Mouse (Mus musculus): ENCODE results near the gene Gli2.
A peak's percentile ranks its signal among the peaks of the same experiment; 100 is the strongest.

The Gli2 gene

DNA sequence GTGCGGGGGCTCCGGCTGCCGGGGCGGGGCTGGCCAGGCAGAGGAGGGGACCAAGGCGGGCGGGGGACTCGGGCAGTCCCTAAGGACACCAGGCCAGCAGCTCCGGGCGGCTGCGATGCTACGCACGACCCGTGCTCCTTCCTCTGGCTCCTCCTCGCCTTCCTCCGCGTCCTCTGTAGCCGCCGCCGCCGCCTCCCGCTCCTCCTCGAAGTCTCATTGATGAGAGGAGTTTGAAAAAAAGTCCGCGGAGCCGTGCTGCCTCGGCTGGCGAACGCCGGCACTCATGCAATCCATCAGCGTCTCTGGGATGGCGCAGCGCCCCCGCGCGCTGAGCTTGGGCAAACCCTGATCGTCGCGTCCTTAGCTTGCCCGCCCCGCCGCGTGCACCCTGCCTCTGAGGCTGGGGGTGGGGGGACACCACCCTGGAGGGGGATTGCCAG is at the start of gene Gli2:
Gene Gli2, minus strand, starts transcription at position 218 of the 440 bp plus-strand sequence.
- no peak for DNase-seq

DNA sequence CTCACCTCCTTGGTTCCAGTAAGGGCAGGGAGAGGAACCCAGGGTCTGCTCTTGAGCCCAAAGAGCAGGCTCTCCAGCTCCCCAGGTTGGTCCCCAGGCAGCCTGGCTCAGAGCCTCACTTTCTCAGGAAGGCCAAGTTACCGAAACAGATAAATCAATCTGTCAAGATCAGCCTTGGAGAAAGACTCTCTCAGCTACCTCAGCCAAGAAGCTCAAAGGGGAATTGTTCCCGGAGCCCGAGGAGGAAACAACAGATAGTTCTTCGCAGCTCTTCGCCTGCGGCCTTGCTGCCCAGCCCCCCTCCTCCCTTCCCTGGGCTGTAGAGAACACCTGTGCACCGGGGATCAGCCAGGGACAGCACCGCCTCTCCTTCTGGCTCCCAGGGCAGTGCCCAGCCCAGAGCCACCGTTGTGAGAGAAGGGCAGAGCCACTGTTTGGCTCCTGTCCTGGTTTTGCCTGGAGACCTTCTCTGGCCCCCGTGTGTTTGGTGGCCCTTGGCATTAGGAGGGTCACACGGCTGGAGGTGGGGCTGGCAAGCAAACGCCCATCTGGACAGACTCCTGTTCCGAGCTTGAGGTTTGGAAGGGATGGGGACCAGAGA is 44.6 kb upstream of the Gli2 start:
- DNase-seq, result no peak

DNA sequence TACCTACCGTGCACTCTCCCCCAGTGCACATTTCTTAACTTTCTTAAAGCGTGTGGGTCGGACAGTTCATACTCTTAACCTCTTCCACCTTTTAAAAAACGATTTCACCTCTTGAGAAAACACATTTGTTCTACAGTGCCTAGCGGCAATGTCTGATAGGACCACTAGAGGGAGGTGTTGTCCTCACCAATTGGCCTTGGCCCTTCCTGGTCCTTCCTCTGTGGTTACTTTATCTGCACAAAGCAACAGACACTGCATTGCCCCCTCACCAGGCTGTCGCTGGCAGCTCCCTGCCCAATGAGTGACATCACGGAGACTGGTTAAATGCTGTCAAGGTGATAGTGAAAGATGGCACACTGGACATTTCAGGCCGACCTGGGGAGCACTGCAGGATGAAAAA is 40.3 kb upstream of the Gli2 start:
- peak; percentile 7 to 15 for DNase-seq

DNA sequence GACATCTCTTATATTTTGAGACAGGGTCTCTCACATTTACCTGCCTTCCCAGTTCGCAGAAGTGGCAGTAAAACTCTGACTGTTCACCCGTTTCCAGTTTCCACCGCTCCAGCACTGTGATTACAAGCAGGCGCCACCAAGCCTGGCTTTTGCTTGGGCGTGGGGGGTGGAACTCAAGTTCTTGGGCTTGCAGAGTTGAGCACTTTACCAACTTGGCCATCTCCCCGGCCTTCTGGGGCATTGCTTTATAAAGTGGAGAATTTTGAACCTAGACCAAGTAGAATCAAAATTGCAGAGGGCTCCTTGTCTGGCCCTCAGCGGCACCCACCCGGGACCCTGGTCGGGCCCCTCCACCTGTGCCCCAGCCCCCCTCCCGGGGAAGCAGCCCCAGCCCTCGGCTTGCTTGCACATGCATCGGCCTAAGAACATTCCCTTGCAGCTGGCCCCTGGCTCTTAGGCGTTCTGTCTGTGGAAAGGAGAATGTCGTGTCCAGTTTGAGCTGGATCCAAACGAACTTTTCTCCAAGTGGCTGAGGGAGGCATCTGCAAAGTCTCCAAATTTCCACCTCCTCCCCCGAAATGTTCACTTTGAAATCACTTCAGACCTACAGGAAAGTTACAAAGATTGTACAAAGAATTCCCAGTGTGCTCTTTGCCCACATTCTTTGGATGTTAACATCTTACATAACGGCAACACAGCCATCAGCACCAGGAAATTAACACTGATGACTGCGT is 36.6 kb upstream of the Gli2 start:
- DNase-seq, result no peak

DNA sequence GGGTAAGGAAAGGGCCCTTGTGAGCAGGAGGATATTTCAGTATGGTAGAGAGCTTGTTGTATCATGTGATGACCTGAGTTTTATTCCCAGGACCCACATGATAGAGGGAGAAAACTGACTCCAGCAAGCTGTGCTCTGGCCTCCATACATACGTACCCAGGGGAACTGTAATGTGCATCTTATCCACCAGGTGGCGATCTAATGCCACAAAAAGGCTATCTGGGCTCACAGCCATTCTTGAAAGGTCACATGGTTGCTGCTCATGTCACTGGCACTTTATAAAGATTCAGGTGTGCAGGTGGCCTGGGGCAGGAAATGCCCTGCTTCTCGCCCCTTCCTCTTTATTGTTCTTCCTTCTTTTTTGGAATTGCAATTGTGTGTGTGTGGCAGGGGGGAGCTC is 34.1 kb upstream of the Gli2 start:
- peak; percentile 48 to 52 for DNase-seq

DNA sequence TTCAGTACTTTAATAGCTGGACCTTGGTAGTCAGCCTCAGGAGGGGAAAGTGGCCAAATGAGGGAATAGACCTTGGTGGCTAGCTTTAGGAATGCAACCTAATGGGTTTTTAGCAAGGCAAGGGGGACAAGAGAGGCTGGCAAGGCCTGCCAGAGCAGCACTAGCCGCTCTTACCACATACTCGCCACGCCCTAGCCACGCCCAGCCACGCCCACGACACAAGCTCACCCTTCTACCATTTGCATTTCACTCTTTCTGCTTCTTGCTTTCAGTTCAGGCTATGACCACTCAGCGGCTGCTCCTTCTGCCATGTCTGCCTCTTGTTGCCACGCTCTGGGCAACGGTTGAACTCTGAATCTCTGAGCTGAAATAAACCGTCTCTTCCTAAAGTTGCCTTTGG is 32.4 kb upstream of the Gli2 start:
- DNase-seq, result no peak

DNA sequence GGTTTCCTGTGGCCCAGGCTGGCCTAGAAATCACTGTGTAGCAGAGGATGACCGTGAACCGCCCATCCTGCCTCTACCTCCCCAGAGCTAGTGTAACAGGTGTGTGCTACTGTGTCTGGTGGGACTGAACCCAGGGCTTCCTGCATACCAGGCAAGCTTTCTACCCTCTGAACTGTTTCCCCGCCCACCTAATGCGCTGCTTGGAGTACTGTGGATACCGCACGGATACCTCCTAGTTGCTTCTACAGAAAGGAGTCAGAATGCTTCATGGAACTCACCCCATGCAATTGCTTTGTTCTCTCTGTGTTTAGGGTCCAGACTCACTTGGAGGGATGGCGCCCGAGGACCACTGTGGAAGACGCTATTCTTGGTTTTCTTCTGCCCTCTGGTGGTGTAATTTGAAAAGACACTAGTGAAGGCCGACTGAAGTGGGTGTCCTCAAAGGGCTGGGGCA is 30.1 kb upstream of the Gli2 start:
- DNase-seq, result no peak

DNA sequence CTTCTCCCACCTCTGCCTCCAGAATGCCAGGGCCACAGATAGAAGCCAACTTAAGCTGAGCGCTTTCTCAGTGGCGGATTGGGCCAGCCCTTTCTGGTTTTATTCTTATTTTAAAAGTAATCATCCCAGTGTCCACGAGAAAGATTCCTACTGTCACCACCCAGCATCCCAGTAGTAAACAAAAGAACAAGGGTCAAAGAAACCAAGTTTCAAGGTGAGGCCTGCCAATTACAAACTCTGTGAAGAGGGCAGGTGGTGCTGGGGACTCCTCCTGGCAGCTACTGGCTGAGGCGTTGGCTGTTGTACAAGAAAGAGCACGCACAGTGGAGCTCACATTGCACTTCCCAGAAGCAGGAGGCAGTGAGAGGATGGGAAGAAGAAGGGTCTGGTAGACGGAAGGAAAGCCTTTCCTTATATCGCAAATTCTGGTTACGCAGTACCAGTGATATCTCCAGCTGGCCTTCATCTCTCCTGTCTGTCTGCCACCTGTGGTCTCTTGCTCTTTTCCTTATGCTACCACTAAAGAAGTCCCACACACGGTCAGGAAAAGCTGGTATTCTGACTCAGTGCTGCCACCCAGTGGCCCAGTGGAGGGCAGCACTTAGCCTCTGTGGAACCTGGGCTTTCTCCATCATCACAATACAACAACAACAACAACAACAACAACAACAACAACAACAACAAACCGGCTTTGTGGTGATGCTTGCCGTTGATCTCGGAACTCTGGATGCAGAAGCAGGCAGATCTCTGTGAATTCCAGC is 29.0 kb upstream of the Gli2 start:
- DNase-seq, result peak; percentile 5 to 10

DNA sequence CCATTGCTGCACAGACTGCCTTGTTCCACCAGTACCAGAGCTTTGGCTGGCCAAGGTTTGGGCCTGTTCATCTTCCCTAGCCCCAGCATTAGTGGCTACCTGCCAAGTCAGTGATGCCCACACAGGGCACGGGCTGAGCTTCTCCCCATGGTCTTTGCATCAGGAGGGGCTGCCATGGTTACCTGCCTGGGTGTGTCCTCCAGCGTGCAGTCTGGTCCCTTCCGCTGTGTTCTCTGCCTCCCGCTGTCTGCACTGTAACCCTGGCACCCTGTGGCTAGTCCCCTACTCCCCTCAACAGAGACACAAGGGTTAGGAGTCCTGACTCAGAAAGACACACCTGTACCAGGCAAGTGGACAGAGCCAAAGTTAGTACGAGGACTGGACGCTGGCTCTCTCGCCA is 24.5 kb upstream of the Gli2 start:
- no peak for DNase-seq

DNA sequence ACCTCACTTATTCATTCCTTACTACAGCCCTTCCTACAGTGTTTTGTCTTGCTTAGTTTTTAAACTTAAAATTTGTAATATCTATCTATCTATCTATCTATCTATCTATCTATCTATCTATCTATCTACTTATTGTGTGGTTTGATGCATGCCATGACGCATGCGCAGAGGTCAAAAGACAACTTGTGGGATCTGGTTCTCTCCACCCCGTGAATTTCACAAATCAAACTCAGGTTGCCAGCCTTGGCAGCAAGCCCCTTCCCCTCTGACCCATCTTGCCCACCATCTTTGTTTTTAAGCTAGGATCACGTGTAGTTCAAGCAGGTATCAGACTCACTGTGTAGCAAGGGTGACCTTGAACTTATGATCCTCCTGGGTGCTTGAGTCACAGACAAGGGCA is 22.9 kb upstream of the Gli2 start:
- DNase-seq, result no peak

DNA sequence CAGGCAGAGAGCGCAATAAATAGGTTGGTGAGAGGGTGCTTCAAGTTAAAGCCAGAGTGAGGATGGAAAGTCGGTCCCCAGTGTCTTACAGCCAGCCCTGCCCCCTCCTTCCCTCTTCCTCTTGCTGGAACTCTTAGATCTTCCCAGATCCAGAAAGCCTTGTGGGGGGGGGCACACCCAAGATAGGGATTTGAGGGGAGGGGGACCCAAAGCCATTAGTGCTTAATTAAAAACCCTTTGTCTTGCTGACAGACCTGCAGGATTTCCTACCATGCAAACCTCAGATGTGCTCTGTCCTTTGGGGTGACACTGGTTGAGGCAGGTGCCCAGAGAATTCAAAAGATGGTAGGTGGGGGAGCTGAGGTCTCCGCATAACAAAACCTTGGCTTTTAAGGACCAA is 22.5 kb upstream of the Gli2 start:
- no peak for DNase-seq

DNA sequence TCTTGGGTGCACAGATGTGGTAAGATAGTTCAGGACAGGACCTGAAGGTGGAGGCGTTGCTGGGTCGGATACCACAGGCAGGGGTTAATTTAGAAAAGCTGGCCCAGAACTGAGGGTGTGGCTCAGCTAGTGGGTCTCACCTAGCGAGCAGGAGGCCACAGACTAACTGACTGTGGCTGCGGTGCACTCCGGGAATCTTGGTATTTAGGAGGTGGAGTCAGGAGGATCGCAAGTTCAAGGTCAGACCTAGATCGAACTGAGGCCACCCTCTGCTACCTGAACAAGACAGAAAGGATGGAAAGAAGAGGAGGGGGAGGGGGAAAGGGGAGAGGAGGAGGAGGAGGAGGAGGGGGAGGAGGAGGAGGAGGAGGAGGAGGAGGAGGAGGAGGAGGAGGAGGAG is 22.1 kb upstream of the Gli2 start:
- no peak for DNase-seq

DNA sequence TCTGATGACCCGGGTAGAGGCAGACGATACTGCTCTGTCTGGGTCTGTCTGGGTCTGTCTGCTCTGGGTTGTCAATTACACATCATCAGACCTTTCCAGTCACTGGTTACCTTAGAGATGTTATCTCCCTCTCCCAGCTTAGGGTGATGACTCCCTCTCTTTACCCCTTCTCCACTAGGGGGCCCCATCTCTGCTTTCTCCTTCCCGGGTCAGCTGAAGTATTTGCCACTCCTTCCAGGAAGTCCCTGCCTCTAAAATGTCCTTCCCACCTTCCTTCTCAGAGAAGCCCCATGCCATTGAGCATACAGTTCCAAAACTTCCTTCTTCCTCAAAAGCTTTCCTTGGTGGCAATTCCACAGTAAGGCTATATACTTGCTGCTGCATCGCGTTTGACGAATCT is 21.5 kb upstream of the Gli2 start:
- DNase-seq, result no peak

DNA sequence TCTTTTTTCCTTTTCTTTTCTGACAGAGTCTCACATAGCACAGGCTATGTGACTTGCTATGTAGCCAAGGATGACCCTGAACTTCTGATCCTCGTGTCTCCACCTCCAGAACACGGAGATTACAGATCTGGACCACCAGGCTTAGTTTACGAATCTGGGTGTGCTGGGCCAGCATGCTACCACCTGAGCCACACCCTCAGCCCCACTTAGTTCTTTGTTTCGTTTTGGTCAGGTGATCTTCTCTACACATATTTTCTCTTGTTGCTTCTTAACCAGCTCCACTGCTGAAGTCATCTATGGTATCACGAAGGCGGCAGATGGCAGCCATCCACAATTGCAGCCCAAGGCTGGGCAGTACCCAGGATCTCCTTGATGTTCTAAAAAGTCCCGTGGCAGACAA is 20.5 kb upstream of the Gli2 start:
- no peak for DNase-seq

DNA sequence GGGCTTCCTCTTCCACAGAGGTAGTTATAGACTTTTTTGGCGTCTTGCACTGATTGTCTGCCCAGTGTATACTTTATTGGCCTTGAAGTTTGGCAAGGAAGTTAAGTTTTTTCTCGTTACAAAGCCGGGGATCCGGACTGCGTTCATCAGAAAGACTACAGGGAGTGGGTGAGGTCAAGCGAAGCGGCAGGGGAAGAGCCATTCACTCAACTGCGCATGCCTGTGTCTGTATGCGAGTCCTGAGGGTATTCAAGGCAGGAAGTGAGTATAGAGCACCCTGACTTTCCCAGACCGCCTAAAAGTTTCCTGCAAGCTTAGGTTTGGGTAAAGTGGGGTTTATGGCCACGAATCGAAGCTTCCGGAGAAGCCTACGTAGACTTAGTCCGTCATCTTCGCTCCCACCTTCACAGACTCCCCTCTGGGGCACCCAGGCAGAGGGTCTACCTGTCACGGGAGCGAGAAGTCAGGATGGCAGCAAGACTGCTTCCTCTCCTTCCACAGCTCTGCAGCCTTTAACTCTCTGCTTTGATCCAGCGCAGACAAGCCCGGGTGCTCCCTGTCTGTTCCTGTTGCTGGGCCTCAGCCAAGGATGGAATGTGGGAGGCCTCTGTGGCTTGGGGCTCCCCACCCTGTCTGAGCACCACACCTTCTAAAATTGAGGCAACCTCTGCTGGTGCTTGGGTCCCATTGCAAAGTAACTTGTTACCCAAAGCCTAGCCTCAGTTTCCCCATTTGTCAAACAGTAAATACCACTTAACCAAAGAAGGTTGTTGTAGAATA is 11.7 kb upstream of the Gli2 start:
- DNase-seq, result no peak

DNA sequence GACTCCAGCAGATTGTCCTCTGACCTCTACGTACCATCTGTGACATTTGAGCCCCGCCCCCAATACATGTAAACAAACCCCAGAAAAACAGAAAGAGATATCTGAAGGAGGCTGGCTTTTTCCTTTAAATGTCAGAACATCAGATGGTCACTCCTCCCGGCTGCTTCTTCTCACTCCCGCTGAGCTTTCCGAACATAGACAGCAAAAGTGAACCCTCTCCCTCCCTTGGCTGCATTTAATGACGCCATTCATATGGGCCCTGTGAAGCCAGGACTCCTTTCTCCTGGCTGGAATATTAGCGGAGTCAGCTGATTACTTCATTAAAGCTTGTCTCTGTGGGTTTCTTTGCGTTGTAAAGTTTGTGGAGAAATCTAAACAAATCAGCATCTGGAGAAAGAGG is 3.1 kb upstream of the Gli2 start:
- DNase-seq, result no peak

DNA sequence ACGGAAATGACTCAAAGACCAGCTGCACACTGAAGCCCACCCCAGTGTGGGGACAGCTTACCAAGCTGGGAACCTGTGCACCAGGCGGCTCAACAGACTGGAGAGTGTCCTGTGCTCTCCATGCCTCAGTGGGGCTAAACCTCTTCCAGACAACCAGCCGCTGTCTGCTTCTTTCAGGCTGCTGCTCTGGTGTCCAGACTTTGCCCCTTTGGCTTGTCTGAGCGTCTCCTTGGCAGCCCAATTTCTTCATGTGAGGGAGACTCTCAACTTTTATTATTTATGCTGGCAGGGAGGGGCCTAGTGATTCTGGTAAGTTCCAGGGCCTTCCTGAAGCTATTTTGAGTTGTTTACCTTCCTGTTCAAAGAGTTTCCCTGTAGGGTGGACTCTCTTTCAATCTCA is 2.4 kb upstream of the Gli2 start:
- no peak for DNase-seq

DNA sequence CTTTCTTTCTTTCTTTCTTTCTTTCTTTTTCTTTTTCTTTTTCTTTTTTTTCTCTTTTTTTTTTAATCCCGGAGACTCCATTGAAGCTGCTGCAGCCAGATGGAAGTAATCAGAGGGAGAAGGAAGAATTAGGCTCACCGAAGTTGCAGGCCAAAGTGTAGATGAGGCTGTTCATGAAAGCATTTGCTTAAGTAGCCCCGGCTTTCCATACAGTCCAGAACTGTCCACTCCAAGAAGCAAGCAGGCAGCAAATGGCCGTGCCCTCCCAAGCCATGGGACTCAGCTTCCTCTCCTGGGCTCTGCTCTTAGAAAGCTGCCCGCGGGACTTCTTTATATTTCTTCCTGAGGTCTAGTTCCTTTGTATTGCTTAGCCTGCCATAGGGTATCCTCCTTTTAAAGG is 1.0 kb upstream of the Gli2 start:
- DNase-seq, result no peak

DNA sequence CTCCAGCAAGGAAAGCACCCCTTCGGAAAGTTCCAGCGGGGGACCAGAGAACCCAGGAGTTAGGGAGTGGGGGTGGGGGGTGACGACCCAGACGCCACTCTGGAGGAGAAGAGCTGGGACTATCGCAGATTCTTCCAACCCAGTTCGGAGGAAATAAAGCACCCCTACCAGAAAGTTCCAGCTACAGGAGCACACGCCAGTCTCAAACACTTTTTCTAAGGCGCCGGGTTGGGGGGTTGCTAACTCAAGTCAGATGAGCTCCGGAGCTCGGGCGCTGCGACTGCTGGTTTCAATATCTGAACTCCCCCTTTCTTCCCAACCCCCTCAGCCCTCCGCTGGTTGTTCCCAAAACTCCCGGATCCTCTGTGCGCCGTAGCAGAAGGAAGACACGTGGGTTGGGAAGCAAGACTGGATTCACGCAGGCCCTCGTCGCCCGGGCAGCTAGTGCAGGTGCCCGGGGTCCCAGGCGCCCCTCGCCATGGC is 494 bp upstream of the Gli2 start:
- DNase-seq, result no peak

DNA sequence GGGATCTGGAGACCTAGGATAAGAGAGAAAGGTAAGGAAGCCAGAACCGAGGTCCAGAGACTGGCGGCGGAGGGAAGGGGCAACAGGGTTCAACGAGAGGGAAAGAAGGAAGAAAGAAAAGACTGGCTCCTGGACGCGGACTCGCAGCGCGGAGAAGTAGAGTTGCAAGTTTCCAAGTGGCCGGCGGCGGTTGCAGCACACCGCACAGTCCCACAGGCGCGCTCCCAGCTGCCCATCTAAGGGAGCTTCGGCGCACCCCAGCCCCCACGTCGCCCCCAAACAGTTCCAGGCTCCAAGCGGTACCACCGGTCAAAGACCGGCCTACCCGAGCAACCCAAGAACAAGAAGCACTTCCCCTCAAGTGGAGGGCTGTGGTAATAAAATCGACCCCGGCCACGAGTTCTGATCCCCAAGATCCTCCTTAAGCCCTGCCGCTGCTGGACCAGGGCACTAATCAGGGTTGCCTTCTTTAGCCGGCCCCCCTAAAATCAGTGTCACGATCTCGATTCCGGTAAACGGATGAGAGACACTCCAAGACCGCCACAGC is 715 bp downstream of the Gli2 start:
- DNase-seq, result no peak

DNA sequence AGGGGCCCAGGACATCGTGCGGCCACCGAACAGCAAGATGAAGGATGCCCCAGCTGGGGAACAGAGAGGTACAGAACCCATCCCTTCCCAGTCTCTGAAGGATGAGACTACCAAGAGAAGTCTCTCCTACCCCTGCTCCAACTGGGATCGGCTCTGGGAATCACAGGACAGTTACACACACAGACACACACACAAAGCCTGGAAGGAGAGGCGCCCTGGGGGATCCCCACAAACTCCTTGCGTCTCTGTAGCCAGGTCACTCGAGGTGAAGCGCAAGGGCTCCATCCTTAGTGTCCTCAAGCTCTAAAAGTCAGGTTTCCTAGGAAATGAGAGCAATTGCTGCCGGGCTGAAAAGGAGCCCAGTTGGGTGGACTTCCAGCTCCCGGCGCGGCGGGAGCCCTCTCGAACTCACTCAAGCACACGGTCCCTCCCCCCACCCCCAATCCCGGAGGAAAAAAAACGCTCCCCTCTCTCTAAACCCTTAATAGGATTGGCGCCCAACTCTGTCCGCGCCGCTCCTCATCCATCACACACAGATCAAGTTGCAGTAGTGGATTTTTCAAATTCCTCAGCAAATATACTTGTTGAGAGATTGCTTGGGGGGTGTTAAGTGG is 1.4 kb downstream of the Gli2 start:
- no peak for DNase-seq

DNA sequence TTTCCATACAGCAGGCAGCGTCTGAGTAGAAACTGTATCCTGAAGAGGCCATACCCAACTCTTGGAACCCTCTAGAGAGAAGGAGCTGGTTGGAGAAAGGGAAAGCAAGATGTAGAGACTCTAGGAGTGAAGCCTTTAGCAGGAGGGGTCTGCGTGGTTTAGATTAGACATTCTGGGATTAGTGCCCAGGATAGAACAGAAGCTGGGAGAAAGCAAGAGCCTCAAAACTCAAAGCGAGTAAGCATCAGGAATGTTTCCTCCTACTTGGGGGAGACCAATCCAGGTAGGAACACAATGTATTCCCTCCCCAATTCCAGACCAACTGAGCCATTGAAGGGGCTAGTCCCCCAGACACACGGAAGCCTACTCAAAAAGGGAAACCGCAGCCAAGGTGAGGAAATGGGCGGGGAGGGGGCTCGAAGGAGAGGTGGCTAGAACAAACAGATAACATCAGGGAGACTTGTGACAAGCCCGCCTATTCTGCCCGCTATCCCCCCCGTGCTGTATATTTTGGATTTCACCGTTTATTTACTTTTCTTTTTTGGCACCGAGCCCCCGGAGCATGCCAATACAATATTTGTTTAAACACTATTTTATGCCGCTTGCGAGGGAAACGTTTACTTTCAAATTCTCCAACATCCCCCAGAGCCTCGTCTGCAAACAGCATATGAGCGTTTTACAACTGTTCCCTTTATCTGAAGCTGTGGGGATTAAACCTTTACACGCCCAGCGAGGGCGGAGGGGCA is 2.1 kb downstream of the Gli2 start:
- no peak for DNase-seq
